Mouse (Mus musculus) heart, postnatal 4 days (tissue): ENCODE measurements around the gene Tmprss3. TPM values are rescaled to one million over a fixed set of nuclear protein-coding genes. Genes with fewer than 3 reads are reported as not detected.

Experiments used
- DNase-seq: peaks from one replicate; pipeline ENCODE4 v3.0.0; 2021
- total RNA-seq, 2 experiments: library from RNA; stranded (reverse); gene quantifications; 2 replicates each; pipeline ENCODE4 v1.2.3; 2021

The Tmprss3 gene
- total RNA-seq, 2 experiments from 2014 or later: not detected

- no peak for DNase-seq
Observed at GRCm38 (mm10) chr17:31193360-31193759, 5.4 kb downstream of the Tmprss3 start.

- DNase-seq: no peak
Observed at GRCm38 (mm10) chr17:31192663-31193062, 6.1 kb downstream of the Tmprss3 start.

DNA sequence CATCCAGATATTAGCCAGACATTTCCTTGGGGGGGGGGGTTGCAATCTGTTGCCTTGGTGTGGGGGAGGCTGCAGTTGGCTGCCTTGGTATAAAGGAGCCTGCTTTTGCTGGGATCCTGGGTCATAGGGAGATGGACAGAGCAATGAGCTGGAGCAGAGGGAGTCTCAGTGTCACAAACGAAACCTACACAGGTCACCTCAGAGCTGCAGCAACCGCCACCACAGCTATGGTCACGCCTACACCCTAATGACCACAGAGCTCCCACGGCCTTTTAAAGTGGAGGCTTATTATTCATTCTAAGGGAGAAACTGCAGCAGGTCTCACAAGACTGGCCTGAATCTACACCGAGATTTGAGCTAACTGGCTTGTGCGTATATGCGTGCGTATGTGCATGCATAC is 7.0 kb downstream of the Tmprss3 start:
- no peak for DNase-seq

DNA sequence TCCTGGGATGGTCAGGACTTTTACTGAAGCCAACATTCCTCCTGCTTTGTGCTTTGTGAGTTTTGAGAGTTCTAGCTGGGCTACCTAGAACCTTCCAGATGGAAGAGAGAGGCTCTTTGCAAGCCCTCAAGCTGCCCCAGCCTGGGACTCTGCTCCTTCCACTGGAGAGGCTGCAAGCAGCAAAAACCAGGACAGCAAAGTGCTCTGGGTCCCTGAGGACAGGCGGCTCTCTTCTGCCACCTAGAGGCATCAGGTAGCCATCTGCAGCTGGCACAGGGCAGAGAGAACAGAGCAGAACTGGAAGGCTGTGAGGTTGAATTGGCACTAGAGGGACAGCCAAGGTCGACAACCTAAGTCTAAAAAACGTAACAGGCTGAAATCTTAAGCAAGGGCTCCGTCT is 11.4 kb downstream of the Tmprss3 start:
- peak; percentile 77 for DNase-seq

GRCm38 (mm10) chr17:31184269-31184990 is 14.3 kb downstream of the Tmprss3 start:
- DNase-seq: no peak

DNA sequence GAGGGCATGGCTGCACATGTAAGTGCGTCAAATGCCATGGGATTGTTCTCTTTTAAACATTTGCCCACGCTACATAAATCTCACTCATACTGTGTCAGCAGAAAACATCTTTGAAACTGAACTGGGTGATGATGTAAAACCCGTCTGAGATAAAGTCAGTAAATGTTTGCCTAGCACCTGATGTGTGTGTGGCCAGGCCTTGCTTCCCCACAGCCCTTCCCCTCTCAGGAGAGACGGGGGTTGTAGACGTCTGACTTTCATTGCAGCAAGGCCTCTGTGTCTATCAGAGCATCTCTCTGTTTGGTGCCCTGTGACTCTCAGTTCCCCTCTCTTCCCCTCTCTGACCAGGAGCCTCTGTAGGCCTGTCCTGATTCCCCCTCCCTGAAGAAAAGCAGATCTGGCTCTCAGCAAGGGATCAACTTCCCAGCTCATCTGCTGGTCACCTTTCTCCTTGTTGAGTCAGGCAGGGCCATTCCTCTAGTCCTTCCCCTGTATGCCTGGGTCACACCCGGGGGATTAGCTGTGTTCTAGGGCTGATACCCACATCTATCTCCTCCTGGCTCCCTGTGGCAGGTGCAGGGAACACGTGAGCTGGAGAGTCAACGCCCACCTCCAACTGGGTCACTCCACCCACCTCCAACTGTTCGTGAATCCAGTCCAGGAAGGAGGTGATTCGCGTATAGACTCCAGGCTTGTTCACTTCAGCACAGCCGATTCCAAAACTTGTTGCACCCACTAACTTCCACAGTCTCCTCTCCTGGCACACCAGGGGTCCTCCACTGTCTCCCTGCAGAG is 15.4 kb downstream of the Tmprss3 start:
- DNase-seq: no peak

GRCm38 (mm10) chr17:31181490-31181889 is 17.3 kb downstream of the Tmprss3 start:
- no peak for DNase-seq

- no peak for DNase-seq
Observed at GRCm38 (mm10) chr17:31176321-31176720, 22.5 kb downstream of the Tmprss3 start.

GRCm38 (mm10) chr17:31169796-31170195 is 29.0 kb downstream of the Tmprss3 start:
- DNase-seq: no peak

GRCm38 (mm10) chr17:31165127-31165526 is 33.6 kb downstream of the Tmprss3 start, which contains the start of gene Tff1:
Gene Tff1, minus strand, starts transcription at chr17:31165277.
- DNase-seq: no peak

DNA sequence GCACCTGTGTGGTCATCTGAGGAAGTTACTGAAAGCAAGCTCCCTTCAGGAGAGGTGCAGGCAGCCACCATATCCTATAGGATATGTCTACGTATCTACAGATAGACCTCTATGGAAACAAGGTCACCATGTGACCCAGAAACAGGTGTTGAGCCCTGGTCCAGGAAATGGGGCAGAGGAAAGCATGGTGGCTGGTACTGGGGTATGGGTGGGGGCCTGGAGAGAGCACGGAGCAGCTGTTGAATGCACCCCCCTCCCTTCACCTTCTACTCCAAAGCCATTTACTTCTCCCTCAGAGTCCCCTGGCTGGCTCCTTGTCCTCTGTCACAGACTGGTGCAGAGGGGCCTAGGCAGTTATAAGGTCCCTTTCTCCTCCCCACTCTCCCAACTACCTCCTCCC is 35.0 kb downstream of the Tmprss3 start:
- DNase-seq: no peak

GRCm38 (mm10) chr17:31162607-31163006 is 36.2 kb downstream of the Tmprss3 start:
- DNase-seq: no peak

GRCm38 (mm10) chr17:31160291-31160690 is 38.5 kb downstream of the Tmprss3 start:
- no peak for DNase-seq

- DNase-seq: no peak
Observed at GRCm38 (mm10) chr17:31157921-31158320, 40.9 kb downstream of the Tmprss3 start.

- no peak for DNase-seq
Observed at GRCm38 (mm10) chr17:31153785-31154184, 45.0 kb downstream of the Tmprss3 start.

- no peak for DNase-seq
Observed at GRCm38 (mm10) chr17:31152966-31153499, 45.7 kb downstream of the Tmprss3 start.

- DNase-seq: no peak
Observed at GRCm38 (mm10) chr17:31152512-31152911, 46.3 kb downstream of the Tmprss3 start.

- DNase-seq: no peak
Observed at GRCm38 (mm10) chr17:31145998-31146397, 52.8 kb downstream of the Tmprss3 start.

DNA sequence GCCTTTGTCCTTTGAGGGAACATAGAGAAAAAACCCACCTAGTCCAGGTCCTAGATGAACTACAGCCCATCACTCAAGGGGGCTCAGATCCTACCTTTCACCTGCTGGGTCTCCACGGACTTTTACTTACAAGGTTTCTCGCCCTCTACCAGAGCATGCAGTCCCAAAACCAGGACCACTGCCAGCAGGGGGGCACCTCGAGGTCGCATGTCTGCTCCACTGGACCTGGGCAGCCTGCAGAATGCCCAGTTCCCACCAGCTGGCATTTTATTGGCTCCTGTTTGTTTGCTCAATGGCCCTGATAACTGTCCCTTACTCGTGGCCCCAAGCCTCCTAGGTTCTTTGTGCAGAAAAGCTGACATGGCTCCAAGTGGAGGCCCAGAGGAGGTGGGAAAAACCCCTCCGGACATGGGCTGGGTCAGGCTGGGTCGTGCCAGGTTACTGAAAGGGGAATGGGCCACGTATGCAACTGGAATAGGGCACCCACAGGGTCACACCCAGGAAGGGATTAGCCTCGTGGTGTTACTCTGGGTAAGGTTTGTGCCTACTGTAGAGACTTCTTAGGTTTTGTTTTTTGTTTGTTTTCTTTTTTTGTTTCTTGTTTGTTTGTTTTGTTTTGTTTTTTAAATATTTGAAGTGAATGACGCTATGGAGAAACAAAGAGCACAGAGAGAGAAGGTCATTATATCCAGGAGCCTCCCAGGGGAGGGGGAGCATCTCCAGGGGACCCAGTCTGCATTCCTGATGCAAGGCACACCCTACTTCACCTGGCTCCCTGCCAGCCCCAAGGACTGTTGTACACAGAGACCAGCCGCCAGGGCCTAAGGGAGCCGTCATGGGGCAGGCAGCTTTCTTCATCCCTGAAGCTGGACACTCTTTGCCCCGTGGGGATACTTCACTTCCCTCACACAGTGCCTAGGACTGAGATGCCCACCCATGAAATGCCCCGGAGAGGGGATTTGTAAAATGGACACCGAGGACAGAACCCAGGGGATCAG is 54.4 kb downstream of the Tmprss3 start, which contains the start of gene Tff2:
TSS of gene Tff2 (minus strand) at position 243 of the 998 bp plus-strand sequence.
- DNase-seq: no peak

DNA sequence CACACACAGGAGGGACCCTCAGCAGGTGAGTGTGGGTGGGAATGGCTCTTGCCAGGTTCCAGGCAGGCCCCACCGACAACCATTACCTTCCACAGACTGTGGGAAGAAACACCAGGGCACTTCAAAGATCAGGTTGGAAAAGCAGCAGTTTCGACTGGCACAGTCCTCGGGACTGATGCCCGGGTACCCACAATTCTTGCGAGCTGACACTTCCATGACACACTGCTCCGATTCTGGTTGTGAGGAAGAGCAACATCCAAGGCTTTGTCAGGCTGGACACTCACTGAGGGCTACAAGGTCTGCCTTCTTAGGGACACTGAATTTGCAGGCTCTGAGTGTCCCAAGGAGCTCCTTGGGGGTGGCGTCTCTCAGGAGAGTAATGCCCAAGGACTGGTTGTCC is 56.7 kb downstream of the Tmprss3 start:
- DNase-seq: no peak

GRCm38 (mm10) chr17:31138398-31138797 is 60.4 kb downstream of the Tmprss3 start:
- DNase-seq: peak; percentile 73

DNA sequence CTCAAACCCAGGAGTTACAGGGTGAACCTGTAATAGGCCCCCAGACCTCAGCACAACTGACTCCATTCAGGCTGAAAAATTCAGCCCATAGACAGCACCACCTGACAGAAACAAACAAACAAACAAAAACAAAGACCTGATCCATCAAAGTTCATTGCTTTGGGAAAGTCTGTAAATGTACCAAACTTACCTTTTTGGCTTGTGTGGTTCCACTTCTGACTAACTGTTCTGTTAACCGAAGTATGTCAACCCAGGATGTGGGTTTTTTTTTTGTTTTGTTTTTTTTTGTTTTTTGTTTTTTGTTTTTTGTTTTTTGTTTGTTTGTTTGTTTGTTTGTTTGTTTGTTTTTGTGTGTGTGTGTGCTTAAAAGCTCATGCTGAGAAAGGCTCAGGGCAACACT is 62.0 kb downstream of the Tmprss3 start:
- no peak for DNase-seq
